Mouse (Mus musculus) granulocyte monocyte progenitor cell, adult 5-6 weeks (primary cell): ENCODE measurements around the gene Hoxb3. TPM values are rescaled to one million over a fixed set of nuclear protein-coding genes. Genes with fewer than 3 reads are reported as not detected.

Source experiments
- ATAC-seq: replicated peaks from 2 replicates; pipeline ENCODE4 v1.8.0; 2016; ENCODE audit warnings: mild to moderate bottlenecking, moderate TSS enrichment, inconsistent platforms; ENCODE audit not compliant: poor library complexity, severe bottlenecking
- total RNA-seq, 2 experiments: library from RNA; stranded (forward) in 1 of 2; stranded (reverse) in 1 of 2; fragments of 200-712, 200-1000 nt in 1 of 2; fragments of >200 nt in 1 of 2; fragmentation: Nextera tagmentation in 1 of 2; gene quantifications; 2 replicates each; pipeline ENCODE4 v1.2.3; 2014 to 2017

The Hoxb3 gene
- total RNA-seq, 2 experiments from 2014 or later, result 0.05 to 7.8 TPM

GRCm38 (mm10) chr11:96287411-96287810, 35.7 kb upstream of the Hoxb3 start:
- ATAC-seq, result no peak

GRCm38 (mm10) chr11:96288455-96289221, 34.5 kb upstream of the Hoxb3 start:
- ATAC-seq, result no peak

DNA sequence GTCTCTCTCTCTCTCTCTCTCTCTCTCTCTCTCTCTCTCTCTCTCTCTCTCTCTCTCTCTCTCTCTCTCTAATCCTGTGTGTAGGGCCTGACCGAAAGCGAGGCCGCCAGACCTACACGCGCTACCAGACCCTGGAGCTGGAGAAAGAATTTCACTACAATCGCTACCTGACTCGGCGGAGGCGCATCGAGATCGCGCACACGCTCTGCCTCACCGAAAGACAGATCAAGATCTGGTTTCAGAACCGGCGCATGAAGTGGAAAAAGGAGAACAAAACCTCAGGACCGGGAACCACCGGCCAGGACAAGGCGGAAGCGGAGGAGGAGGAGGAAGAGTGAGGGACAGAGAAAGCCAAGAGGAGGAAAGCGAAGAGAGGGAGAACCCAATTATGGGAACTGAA, 33.8 kb upstream of the Hoxb3 start:
- ATAC-seq, result no peak

DNA sequence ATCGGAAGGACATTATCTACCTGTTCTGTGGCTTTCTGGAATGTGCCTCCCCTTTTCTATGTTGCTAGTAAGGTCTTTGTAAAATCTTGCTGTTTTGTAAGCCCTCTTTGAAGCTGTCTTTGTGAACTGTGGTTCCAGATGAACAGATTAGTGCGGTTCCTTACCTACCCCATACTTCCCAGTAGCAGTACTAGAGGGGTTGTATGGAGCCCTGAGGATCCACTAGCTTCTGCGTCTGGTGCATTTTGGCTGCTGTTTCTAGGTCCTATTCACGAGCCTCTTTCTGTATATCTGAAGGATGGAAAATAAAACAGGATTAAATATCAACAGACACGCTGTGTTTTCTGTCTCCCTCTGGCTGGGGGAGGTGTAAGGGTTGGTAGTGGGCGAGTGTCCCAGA, 33.3 kb upstream of the Hoxb3 start:
- ATAC-seq, result no peak

GRCm38 (mm10) chr11:96290705-96291355, 32.3 kb upstream of the Hoxb3 start:
- ATAC-seq, result no peak

DNA sequence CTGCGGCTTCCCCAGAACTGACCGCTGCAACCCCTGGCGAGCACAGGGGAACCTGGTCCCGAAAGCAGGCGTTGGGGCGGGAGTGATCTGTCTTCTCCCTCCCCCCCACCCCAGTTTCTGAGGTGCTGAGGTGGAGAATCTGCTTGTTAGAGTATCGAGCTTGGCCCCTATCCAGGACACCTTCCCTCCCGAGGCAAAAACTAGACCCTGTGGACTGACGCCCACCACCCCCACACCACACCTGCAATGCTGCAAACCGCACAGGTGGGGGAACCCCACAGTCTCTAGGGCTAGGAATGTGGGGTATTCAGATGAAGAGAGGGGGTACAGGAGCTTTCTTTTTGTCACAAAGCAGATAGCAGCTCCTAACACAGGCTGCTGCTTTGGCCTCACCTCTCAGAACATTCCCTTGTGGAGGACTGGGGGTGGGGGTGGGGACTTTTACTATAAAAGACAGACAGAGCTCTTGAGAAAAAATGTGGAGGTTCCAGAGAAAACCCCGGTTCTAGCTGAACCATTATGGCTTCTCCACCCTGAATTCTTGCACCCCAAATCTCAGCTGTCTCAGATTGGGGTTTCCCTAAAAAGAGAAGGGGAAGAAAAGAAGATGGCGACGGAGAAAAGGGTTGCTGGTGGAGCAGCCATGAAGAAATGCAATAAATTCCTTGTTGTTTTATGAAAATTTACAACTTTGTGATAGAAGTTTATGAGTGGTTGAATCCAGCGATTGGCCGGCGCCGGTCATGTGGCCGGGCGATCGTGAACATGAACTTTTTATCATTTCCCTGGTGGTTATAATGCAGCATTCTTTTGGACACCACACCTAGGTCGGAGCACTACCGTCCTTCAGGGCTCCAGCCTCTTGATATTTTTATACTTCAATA, 31.2 kb upstream of the Hoxb3 start, which contains the start of gene Hoxb6:
TSS of gene Hoxb6 (plus strand) at position 796 of the 884 bp plus-strand sequence.
- ATAC-seq, result no peak

- no peak for ATAC-seq
These were observed 30.4 kb upstream of the Hoxb3 start for GRCm38 (mm10) chr11:96292565-96293301.

DNA sequence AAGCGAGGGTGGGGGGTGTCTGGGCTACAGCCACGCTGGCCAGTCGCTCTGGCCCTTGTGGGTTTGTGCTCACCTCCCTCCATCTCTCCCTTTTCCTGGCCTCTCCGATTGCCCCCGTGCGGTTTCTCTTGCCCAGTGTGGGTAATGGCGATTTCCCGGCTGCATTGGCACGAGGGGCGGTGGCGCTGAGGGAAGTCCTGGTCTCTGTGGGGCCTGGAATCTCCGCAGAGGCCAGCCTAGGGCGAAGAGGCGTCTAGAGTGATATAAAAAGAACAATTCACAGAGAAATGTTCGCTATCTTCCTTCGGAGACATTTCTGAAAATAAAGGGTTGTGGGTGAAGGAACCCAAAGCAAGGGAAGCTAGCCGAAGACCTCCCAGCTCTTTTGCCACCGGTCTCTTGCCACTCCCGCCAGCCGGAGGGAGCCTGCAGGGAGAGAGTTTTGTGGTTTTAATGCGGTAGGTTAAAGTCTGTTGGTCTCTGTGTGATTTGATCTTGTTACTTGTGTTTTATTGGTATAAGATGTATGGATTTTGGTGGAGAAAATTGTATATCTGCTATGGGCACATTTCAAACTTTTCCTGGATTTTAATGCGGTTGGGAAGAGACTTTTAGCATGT, 29.7 kb upstream of the Hoxb3 start:
- 0 out of 2 replicates have a peak, but pooled peaks have one; percentile 12 for ATAC-seq

GRCm38 (mm10) chr11:96294245-96295091, 28.7 kb upstream of the Hoxb3 start:
- peak; percentile 78 for ATAC-seq

- ATAC-seq, result no peak
These were observed 27.9 kb upstream of the Hoxb3 start for GRCm38 (mm10) chr11:96295092-96295835.

GRCm38 (mm10) chr11:96296997-96297396, 26.1 kb upstream of the Hoxb3 start:
- no peak for ATAC-seq

- ATAC-seq, result no peak
These were observed 25.7 kb upstream of the Hoxb3 start for GRCm38 (mm10) chr11:96297428-96297827.

GRCm38 (mm10) chr11:96297968-96298635, 25.0 kb upstream of the Hoxb3 start:
- ATAC-seq, result no peak

GRCm38 (mm10) chr11:96298895-96299667, 24.0 kb upstream of the Hoxb3 start:
- peak; percentile 9; the same call in 1 of the 2 replicates for ATAC-seq

DNA sequence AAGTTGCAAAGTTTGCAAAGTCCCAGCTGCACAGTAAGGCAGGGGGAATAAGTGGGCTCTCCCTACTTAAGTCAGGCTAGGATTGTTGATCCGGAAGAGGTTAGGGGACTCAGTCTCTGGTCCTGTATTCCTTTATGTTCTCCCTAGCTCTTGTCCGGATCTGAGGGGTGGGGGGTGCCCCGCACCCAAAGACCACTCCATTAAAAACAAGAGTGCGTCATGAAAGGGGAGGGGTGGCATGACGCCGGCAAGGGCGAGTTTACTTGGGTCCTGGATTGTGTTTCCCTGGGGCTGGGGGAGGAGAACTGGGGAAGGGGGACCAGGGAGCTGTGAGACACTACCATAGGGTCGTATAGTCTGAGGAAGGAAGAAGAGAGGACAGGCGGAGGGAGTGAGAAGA, 23.3 kb upstream of the Hoxb3 start:
- ATAC-seq, result no peak

DNA sequence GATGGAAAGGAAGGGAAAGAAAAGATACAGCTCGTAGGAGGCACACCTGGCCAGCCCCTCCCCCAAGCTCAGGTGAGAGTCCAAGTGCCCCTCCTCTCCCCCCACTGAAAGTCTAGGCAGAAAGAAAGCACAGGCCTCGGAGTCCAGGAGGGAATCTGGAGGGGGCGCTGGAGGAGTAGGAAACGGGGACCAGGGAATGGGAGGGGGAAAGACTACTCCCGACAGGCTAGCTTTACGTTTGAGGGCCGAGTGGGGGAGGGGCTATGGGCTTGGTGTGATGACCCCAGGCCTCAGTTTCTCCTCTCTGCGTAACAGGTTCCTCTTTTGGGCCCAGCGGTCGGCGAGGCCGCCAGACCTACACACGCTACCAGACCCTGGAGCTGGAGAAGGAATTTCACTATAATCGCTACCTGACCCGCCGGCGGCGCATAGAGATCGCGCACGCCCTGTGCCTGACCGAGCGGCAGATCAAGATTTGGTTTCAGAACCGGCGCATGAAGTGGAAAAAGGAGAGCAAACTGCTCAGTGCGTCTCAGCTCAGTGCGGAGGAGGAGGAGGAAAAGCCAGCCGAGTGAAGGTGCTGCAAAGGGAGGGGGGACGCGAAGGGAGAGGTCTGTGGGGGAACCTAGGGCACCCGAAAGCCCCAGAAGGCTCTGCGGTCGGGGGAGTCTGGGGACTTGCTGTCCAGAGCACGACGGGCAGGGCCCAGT, 22.6 kb upstream of the Hoxb3 start:
- no peak for ATAC-seq
